Mouse (Mus musculus) embryonic facial prominence, embryonic 15.5 days (tissue): ENCODE measurements at regions not wholly inside any gene's neighbourhood (a gene's known extent, or its start where the extent isn't known, plus 50 kb on each side); places are given as distances from the start of the nearest gene placed in this dataset.
A peak's percentile ranks its signal among the peaks of the same experiment; 100 is the strongest.

Source experiments
- ATAC-seq: fragments of 200-750 bp; cut with Nextera tagmentation; 2 replicates; pipeline ENCODE4 v1.8.0; 2017; ENCODE audit warnings: low read depth, moderate TSS enrichment; ENCODE audit not compliant: insufficient number of reproducible peaks, low FRiP score, low TSS enrichment
- H3K27ac ChIP-seq: fragments of 300-500 bp; sonication (generic); replicated peaks from 2 replicates; pipeline ENCODE4 v1.5.1; 2015; ENCODE audit warnings: mild to moderate bottlenecking, inconsistent platforms
- H3K27me3 ChIP-seq: fragments of 300-500 bp; sonication (generic); 2 replicates; pipeline ENCODE4 v1.6.1; 2015; ENCODE audit warnings: inconsistent platforms
- H3K36me3 ChIP-seq: fragments of 300-500 bp; sonication (generic); 2 replicates; pipeline ENCODE4 v1.6.1; 2015; ENCODE audit warnings: mild to moderate bottlenecking, inconsistent platforms
- H3K4me1 ChIP-seq: fragments of 300-500 bp; sonication (generic); 2 replicates; pipeline ENCODE4 v1.6.1; 2015; ENCODE audit warnings: inconsistent platforms
- H3K4me2 ChIP-seq: fragments of 300-500 bp; sonication (generic); replicated peaks from 2 replicates; pipeline ENCODE4 v1.6.1; 2015; ENCODE audit warnings: mild to moderate bottlenecking, inconsistent platforms
- H3K4me3 ChIP-seq: fragments of 300-500 bp; sonication (generic); replicated peaks from 2 replicates; pipeline ENCODE4 v1.5.1; 2015; ENCODE audit warnings: mild to moderate bottlenecking, inconsistent platforms
- H3K9ac ChIP-seq: fragments of 300-500 bp; sonication (generic); 2 replicates; pipeline ENCODE4 v1.6.1; 2015; ENCODE audit warnings: inconsistent platforms
- H3K9me3 ChIP-seq: fragments of 300-500 bp; sonication (generic); replicated peaks from 2 replicates; pipeline ENCODE4 v1.6.1; 2016; ENCODE audit warnings: inconsistent platforms
- WGBS: fragments of 180-500 bp; shearing (Covaris S2); methylation state at CpG from one replicate; pipeline ENCODE4 v1.1.7; 2015; 5-methylcytosine and 5-hydroxymethylcytosine counted together

DNA sequence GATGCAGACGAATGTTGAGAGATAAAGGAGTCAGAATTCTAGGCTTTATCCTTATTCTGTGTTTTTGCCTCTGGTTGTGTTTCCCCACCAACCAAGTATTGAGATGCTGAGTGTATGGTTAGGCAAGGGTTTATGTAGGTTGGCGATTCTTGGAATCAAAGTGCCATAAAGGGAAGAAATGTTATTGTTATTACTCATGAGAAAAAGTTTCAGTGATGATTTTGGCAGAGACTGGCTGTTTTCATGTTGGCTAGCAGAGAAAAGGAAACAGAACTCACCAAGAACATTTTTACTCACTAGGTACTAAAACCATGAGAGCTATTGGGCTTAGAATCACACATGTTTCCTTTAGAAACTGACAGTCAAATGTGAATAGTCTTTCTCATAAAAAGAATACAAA lies 202.9 kb downstream of the Fzd1 start:
- Histone ChIP-seq H3K36me3 (no peaks in the 10 kb centered on the region), H3K4me1 (no peaks in the 10 kb centered on the region), H3K9me3 (no peaks in the 10 kb centered on the region), H3K27ac (no peak overlapping the region), H3K9ac (no peak overlapping the region), H3K27me3 (no peaks in the 10 kb centered on the region), H3K4me2 (no peak overlapping the region), H3K4me3 (no peak overlapping the region)
- WGBS: 66% methylated on average over 2 of the region's 2 CpGs
- no peak for ATAC-seq

DNA sequence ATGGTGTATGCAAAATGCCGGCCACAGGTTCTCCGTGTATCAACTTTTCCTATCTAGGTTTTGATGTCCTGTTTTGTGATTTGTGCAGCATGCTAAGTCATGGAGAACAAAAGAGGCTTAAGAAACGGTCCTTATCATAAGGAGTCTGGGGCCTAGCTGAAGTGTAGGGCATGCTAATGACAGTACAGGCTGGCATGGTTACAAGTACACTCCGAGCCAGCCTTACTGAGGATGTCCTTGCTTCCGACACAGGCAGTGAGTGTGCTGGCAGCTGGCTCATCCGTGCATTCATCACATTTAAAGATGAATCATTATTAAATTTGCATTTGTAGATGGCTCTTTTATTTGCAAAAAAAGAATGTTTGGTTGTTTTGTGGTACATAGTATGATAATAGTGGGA lies 219.3 kb downstream of the Fzd1 start:
- 72% methylated on average over 6 of the region's 6 CpGs for WGBS
- H3K9ac ChIP-seq: no peak overlapping the region
- no peak overlapping the region for H3K4me2 ChIP-seq
- H3K9me3 ChIP-seq: no peaks in the 10 kb centered on the region
- H3K27me3 ChIP-seq: no peaks in the 10 kb centered on the region
- ATAC-seq: no peak
- H3K4me3 ChIP-seq: no peak overlapping the region
- no peaks in the 10 kb centered on the region for H3K4me1 ChIP-seq
- no peaks in the 10 kb centered on the region for H3K36me3 ChIP-seq
- H3K27ac ChIP-seq: no peak overlapping the region

DNA sequence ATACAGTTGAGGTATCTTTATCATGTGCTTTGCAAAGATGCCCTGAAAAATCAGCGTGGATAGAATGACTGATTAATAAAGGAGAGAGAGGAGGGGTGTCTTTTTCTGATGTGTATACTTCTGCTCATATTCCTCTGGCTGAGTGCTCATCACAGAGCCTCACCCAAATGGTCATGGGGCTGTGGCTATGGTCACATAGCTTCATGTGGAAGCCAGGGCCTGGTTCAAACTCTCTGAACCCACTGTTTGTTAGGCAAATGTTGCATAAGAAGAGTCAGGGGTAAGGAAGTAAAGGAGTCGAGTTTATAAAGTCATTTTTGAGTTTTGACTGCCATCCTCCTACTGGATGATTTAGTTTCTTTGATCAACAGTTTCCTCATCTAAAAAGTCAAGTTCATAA lies 221.0 kb downstream of the Fzd1 start:
- H3K27ac ChIP-seq: no peak overlapping the region
- no peak overlapping the region for H3K4me3 ChIP-seq
- ATAC-seq: no peak
- H3K9ac ChIP-seq: no peak overlapping the region
- H3K4me1 ChIP-seq: no peaks in the 10 kb centered on the region
- no peaks in the 10 kb centered on the region for H3K36me3 ChIP-seq
- H3K9me3 ChIP-seq: no peaks in the 10 kb centered on the region
- 81% methylated on average over 2 of the region's 2 CpGs for WGBS
- no peaks in the 10 kb centered on the region for H3K27me3 ChIP-seq
- H3K4me2 ChIP-seq: no peak overlapping the region

DNA sequence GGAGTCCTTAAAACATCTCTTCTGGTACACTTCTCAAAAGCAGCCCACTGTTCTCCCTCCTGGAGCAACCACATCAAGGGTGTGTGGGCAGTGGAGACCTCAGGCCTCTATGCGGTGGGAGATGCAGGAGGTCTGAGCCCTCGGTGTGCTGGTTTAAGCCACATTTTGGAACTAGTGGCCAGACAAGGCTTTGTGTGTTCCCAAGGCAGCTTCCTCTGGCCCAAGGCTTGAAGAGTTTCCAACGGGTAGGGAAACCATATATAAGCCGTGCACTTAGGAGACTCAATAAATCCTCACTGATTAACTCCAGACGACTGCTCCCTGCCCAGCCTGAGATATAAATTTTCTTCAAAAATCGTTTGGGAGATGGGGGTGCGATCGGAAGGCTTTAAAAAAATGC lies 221.9 kb downstream of the Fzd1 start:
- Histone ChIP-seq H3K27ac (no peak overlapping the region), H3K27me3 (no peaks in the 10 kb centered on the region), H3K36me3 (no peaks in the 10 kb centered on the region), H3K9ac (no peak overlapping the region), H3K4me3 (no peak overlapping the region), H3K9me3 (no peaks in the 10 kb centered on the region), H3K4me1 (no peaks in the 10 kb centered on the region), H3K4me2 (no peak overlapping the region)
- 46% methylated on average over 8 of the region's 8 CpGs for WGBS
- ATAC-seq: no peak

DNA sequence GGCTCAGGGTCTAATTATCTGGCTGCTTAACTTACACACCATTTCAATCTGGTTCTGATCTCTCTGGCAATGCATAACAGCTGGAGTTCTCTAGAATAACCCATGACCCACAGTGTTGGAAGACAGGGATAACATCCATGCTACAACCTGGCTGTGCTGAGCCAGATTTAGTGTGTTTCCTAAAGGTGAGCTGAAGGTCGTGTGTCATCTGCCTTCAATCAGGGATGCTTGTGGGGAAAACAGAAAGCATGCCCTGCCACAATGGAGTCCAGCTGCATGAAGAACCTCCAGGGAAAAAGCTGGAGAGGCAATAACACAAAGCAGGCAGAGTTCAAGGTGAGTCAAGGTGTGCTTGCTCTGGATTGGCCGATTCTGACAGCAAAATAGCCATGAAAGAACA lies 223.3 kb downstream of the Fzd1 start:
- no peaks in the 10 kb centered on the region for H3K9me3 ChIP-seq
- H3K4me3 ChIP-seq: no peak overlapping the region
- 44% methylated on average over 2 of the region's 2 CpGs for WGBS
- H3K27ac ChIP-seq: no peak overlapping the region
- H3K27me3 ChIP-seq: no peaks in the 10 kb centered on the region
- no peak overlapping the region for H3K4me2 ChIP-seq
- ATAC-seq: no peak
- H3K36me3 ChIP-seq: no peaks in the 10 kb centered on the region
- H3K9ac ChIP-seq: no peak overlapping the region
- H3K4me1 ChIP-seq: peaks cover 9% of the 10 kb centered on the region

DNA sequence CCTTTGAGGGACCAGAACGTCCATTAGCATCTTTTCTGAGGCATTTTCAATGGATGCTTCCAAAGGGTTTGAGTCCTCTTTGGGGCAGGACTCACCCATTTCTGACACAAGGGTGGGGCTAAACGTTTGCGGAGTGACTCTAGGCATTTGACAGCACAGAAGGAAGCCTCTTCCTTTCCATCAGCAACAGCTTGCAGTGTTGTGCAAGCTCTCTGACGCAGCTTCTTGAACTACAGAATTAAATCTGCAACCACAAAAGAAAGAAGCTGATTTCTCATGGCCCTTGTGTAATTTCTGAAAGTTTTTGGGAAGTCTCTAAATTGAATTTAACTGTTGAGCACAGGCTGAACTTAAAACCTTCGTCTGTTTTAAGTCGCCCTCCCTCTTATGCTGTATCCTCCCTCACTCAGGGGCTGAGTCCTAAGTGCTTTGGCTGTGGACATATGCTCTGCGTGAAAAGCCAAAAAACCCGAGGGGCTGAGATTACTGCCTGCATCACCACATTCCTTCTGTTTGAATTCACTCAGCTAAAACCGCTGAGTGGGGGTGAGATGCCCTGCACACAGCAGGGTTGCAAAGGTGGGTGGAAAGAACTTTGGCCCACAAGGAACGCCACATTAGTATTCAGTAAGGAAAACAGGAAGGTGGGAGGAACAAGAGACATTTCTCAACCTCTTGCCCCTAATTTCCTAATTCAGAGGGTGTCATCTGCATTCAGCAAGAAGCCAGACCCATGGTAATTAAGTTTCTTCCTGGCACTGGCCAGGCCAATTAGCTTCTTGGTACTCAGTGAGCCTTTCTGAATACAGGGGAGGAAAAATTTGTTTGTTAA lies 227.4 kb downstream of the Fzd1 start:
- Histone ChIP-seq H3K27me3 (no peaks in the 10 kb centered on the region), H3K9ac (no peak overlapping the region), H3K4me2 (no peak overlapping the region), H3K4me3 (no peak overlapping the region), H3K4me1 (peaks cover 9% of the 10 kb centered on the region), H3K9me3 (no peaks in the 10 kb centered on the region), H3K27ac (peak overlapping the region; percentile 55), H3K36me3 (no peaks in the 10 kb centered on the region)
- 16% methylated on average over 10 of the region's 10 CpGs for WGBS
- ATAC-seq: peak; percentile 81

DNA sequence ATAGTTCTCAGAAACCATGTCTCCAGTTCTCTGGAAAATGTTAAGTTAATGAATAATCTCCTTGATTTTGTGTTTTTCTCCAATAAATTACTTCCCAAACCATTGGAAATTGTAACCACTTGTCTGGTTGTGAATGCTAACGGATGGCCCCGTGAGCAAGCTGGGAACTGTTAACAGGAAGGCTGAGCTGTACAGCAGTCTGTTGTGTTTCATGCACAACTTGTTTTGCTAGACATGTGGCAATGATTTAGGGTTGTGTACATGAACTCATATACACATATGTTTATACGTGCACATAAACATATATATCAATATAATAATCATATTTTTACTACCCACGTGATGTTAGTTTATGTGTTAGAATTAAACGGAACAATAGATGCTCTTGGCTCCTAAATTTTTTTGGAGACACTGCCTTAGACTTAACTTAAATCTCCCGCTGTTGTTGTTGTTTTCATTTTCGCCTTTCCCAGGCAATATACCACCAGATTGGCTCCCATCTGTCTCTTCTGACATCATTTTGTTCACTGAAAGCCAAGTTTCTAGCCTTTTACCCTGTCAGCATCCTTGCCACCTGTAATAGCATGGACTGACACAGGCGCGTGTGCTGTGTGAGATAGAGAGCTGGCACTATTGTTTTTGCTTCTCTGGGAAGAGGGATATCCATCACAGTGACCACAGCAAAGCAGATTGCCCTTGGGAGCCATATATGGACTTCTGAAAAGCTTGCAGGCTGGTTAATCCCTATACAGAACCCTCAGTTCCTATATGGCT lies 231.6 kb downstream of the Fzd1 start:
- WGBS: 65% methylated on average over 9 of the region's 9 CpGs
- no peaks in the 10 kb centered on the region for H3K36me3 ChIP-seq
- ATAC-seq: no peak
- H3K9ac ChIP-seq: no peak overlapping the region
- H3K27ac ChIP-seq: no peak overlapping the region
- H3K9me3 ChIP-seq: no peaks in the 10 kb centered on the region
- no peak overlapping the region for H3K4me3 ChIP-seq
- no peak overlapping the region for H3K4me2 ChIP-seq
- no peaks in the 10 kb centered on the region for H3K27me3 ChIP-seq
- peaks cover 9% of the 10 kb centered on the region for H3K4me1 ChIP-seq

DNA sequence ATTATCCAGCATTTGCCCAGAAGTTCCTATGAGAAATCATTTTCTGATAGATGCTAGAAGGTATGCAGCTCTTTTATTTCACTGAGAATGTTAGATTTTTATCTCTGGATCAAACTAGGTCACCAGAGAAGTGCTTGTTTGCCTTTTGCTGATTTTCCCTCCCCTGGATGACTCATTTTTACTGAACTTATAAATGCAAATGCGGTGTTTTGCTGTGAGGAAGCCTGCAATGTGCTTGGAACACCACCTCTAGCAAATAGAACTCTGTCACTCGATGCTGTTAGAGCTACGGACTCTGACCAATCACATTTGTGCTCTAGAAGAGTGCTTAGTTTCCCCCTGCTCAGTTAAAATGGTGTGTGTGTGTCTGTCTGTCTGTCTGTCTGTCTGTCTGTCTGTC lies 257.2 kb downstream of the Fzd1 start:
- Histone ChIP-seq H3K4me2 (no peak overlapping the region), H3K9ac (no peak overlapping the region), H3K27me3 (no peaks in the 10 kb centered on the region), H3K9me3 (no peaks in the 10 kb centered on the region), H3K4me3 (no peak overlapping the region), H3K27ac (no peak overlapping the region), H3K4me1 (peaks cover 13% of the 10 kb centered on the region), H3K36me3 (no peaks in the 10 kb centered on the region)
- no peak for ATAC-seq
- 86% methylated on average over 3 of the region's 3 CpGs for WGBS

DNA sequence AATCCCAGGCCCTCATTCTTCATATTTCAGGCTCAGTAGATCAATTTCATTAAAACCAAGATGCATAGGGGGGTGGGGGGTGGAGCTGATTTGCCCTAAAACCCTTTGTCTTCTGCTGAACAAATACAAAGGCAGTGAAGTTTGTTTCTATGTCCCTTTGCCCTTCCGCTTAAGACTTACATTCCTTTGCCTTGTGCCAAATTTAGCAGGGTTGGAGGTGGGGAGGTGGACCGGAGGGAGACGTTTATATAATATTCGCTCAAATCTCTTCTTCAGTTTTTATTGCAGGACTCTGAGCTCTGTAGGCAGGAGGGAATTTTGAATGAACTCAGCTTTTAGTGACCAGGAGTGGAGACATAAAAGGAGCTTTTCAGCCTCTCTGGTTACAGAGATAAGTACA lies 258.8 kb downstream of the Fzd1 start:
- Histone ChIP-seq H3K9me3 (no peaks in the 10 kb centered on the region), H3K4me1 (peaks cover 17% of the 10 kb centered on the region), H3K4me2 (no peak overlapping the region), H3K9ac (no peak overlapping the region), H3K27me3 (no peaks in the 10 kb centered on the region), H3K27ac (no peak overlapping the region), H3K4me3 (no peak overlapping the region), H3K36me3 (no peaks in the 10 kb centered on the region)
- WGBS: 45% methylated on average over 4 of the region's 4 CpGs
- ATAC-seq: no peak

DNA sequence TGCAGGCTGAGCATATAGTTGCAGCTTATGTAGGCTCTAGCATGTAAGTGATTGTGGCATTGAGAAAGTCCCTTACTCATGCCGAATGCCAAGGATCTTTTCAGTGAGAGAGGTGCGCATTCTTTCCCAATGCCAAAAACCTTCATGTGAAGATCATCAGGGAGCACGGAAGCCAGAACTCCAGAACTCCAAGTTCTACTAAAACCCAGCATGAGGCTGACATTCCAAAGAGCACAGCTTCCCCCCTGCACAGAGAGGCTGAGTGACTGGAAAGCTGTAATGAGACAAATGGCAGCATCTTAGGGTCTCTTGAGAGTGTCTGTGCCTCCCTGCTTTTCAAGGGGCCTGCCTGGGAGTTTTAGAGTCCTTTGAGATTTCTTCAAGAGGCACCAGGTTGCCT lies 259.4 kb downstream of the Fzd1 start:
- no peak overlapping the region for H3K4me2 ChIP-seq

DNA sequence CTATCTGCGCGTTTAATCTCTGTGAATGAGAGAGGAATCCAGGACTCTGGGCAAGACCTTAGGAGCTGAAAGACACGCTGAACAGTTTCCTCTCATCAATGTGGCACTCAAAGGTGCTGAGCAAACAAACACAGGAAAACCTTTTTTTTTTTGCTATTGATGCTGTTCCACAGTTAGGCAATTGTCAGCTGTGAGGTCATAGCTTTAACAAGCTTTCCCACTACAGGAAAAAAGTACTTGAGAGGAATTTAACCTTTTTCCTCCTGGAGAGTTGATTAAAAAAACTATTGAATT lies 261.0 kb downstream of the Fzd1 start:
- Histone ChIP-seq H3K36me3 (no peaks in the 10 kb centered on the region), H3K27me3 (no peaks in the 10 kb centered on the region), H3K9me3 (no peaks in the 10 kb centered on the region), H3K9ac (no peak overlapping the region), H3K4me1 (peaks cover 17% of the 10 kb centered on the region), H3K4me3 (no peak overlapping the region), H3K27ac (no peak overlapping the region), H3K4me2 (peak overlapping the region; percentile 19; the same call in 1 of the 2 replicates)
- 25% methylated on average over 3 of the region's 3 CpGs for WGBS
- no peak for ATAC-seq

More for the DNA sequence above, 259.4 kb downstream of the Fzd1 start:
- WGBS: 76% methylated on average over 3 of the region's 3 CpGs
- H3K27ac ChIP-seq: no peak overlapping the region
- H3K9me3 ChIP-seq: no peaks in the 10 kb centered on the region
- peaks cover 17% of the 10 kb centered on the region for H3K4me1 ChIP-seq
- no peaks in the 10 kb centered on the region for H3K36me3 ChIP-seq
- ATAC-seq: no peak
- no peak overlapping the region for H3K9ac ChIP-seq
- no peaks in the 10 kb centered on the region for H3K27me3 ChIP-seq
- no peak overlapping the region for H3K4me3 ChIP-seq
